Mouse (Mus musculus) heart, embryonic 14.5 days (tissue): Measurements from ENCODE around the gene Safb. TPM values are rescaled to one million over a fixed set of nuclear protein-coding genes. Genes with fewer than 3 reads are reported as not detected.
A peak's percentile ranks its signal among the peaks of the same experiment; 100 is the strongest.

ENCODE experiments used
- ATAC-seq: fragments of 200-750 bp; cut with Nextera tagmentation; 2 replicates; pipeline ENCODE4 v1.8.0; 2017; ENCODE audit warnings: low read depth, moderate TSS enrichment; ENCODE audit not compliant: insufficient number of reproducible peaks, insufficient read depth, low FRiP score
- H3K27ac ChIP-seq, 2 experiments: fragments of 200-500 bp in 1 of 2; fragments of 300-500 bp in 1 of 2; sonication (generic) in 1 of 2; replicated peaks in 1 of 2; 2 replicates each; pipeline ENCODE4 v1.5.1; 2012 to 2014; ENCODE audit warnings: low read depth in 2 of 2, low read length in 2 of 2, control low read depth in 1 of 2, mild to moderate bottlenecking in 1 of 2, mixed read lengths in 1 of 2; ENCODE audit not compliant: control insufficient read depth in 1 of 2, insufficient read depth in 1 of 2
- H3K27me3 ChIP-seq: fragments of 300-500 bp; sonication (generic); 2 replicates; pipeline ENCODE4 v1.6.1; 2014; ENCODE audit warnings: mild to moderate bottlenecking, low read length, control low read depth; ENCODE audit not compliant: control insufficient read depth, insufficient read depth
- H3K36me3 ChIP-seq: fragments of 300-500 bp; sonication (generic); 2 replicates; pipeline ENCODE4 v1.6.1; 2014; ENCODE audit warnings: mild to moderate bottlenecking, control low read depth, low read length, mixed read lengths; ENCODE audit not compliant: control insufficient read depth, insufficient read depth
- H3K4me1 ChIP-seq, 2 experiments: fragments of 200-500 bp in 1 of 2; fragments of 300-500 bp in 1 of 2; sonication (generic) in 1 of 2; 2 replicates each; pipeline ENCODE4 v1.6.1; 2012 to 2014; ENCODE audit warnings: low read length in 2 of 2, control low read depth in 1 of 2, mixed read lengths in 1 of 2; ENCODE audit not compliant: control insufficient read depth in 2 of 2, insufficient read depth in 2 of 2
- H3K4me2 ChIP-seq: fragments of 300-500 bp; sonication (generic); 2 replicates; pipeline ENCODE4 v1.6.1; 2014; ENCODE audit warnings: mild to moderate bottlenecking, low read length
- H3K4me3 ChIP-seq, 2 experiments: fragments of 200-500 bp in 1 of 2; fragments of 300-500 bp in 1 of 2; sonication (generic) in 1 of 2; 2 replicates each; pipeline ENCODE4 v1.5.1; 2012 to 2014; ENCODE audit warnings: low read length in 2 of 2, mild to moderate bottlenecking in 2 of 2, control low read depth in 1 of 2, low read depth in 1 of 2, moderate library complexity in 1 of 2; ENCODE audit not compliant: control insufficient read depth in 1 of 2, insufficient read depth in 1 of 2
- H3K9ac ChIP-seq: fragments of 300-500 bp; sonication (generic); 2 replicates; pipeline ENCODE4 v1.6.1; 2014; ENCODE audit warnings: mild to moderate bottlenecking, low read length
- H3K9me3 ChIP-seq: fragments of 300-500 bp; sonication (generic); 2 replicates; pipeline ENCODE4 v1.6.1; 2016; ENCODE audit warnings: low read length, control low read depth; ENCODE audit not compliant: control insufficient read depth
- WGBS: fragments of 180-500 bp; shearing (Covaris S2); extraction: QIAGEN DNeasy Blood & Tissue Kit; methylation state at CpG from one replicate; pipeline ENCODE4 v1.1.7; 2014; 5-methylcytosine and 5-hydroxymethylcytosine counted together
- polyA plus RNA-seq: library from polyadenylated mRNA; unstranded; fragments of >200 nt; fragmentation: Nextera tagmentation; extraction: Ambion mirVana; gene quantifications from 2 replicates; pipeline ENCODE4 v1.2.1, GENCODE M21; 2014

The Safb gene
- polyA plus RNA-seq, 1 experiment from 2014 or later: 52.9 TPM

GRCm38 (mm10) chr17:56551841-56552581, 32.6 kb upstream of the Safb start:
- Histone ChIP-seq H3K36me3 (no peaks in the 10 kb centered on the region), H3K9ac (no peak overlapping the region), H3K27ac (no peak overlapping the region), H3K4me1 (peaks cover 1 to 4% of the 10 kb centered on the region in 2 experiments; a peak in 2 of 4 replicates), H3K4me2 (no peak overlapping the region), H3K27me3 (no peaks in the 10 kb centered on the region), H3K9me3 (no peaks in the 10 kb centered on the region), H3K4me3 (no peak overlapping the region)
- 79% methylated on average over 6 of the region's 6 CpGs for WGBS
- ATAC-seq: no peak

- no peak overlapping the region for H3K27ac ChIP-seq
- 58% methylated on average over 5 of the region's 5 CpGs for WGBS
- no peak overlapping the region for H3K9ac ChIP-seq
- H3K9me3 ChIP-seq: no peaks in the 10 kb centered on the region
- H3K4me3 ChIP-seq: no peak overlapping the region
- no peak for ATAC-seq
- no peaks in the 10 kb centered on the region for H3K27me3 ChIP-seq
- H3K4me1 ChIP-seq: no peaks in the 10 kb centered on the region
- no peaks in the 10 kb centered on the region for H3K36me3 ChIP-seq
- no peak overlapping the region for H3K4me2 ChIP-seq
Observed at GRCm38 (mm10) chr17:56552781-56553363, 31.8 kb upstream of the Safb start.

GRCm38 (mm10) chr17:56554122-56554551, 30.5 kb upstream of the Safb start, which contains the start of gene Gm20219:
Gene Gm20219 (minus strand): TSS chr17:56554387.
- WGBS: 70% methylated on average over 20 of the region's 20 CpGs

GRCm38 (mm10) chr17:56558448-56558847, 26.2 kb upstream of the Safb start:
- Histone ChIP-seq H3K4me1 (no peaks in the 10 kb centered on the region), H3K4me3 (no peak overlapping the region), H3K9ac (no peak overlapping the region), H3K9me3 (no peaks in the 10 kb centered on the region), H3K27me3 (no peaks in the 10 kb centered on the region), H3K27ac (no peak overlapping the region), H3K36me3 (peaks cover 30% of the 10 kb centered on the region), H3K4me2 (no peak overlapping the region)
- WGBS: 17% methylated on average over 3 of the region's 3 CpGs
- ATAC-seq: peak; percentile 64

More at GRCm38 (mm10) chr17:56554122-56554551, 30.5 kb upstream of the Safb start, which contains the start of gene Gm20219:
- H3K27ac ChIP-seq: no peak within 1 kb of the TSS
- no peak for ATAC-seq
- no peaks in the 10 kb centered on the region for H3K9me3 ChIP-seq
- no peaks in the 10 kb centered on the region for H3K4me1 ChIP-seq
- no peaks in the 10 kb centered on the region for H3K27me3 ChIP-seq
- no peak within 1 kb of the TSS for H3K9ac ChIP-seq
- H3K4me2 ChIP-seq: no peak within 1 kb of the TSS
- no peak within 1 kb of the TSS for H3K4me3 ChIP-seq
- H3K36me3 ChIP-seq: no peaks in the 10 kb centered on the region

GRCm38 (mm10) chr17:56559386-56559785, 25.2 kb upstream of the Safb start:
- H3K9ac ChIP-seq: no peak overlapping the region
- no peaks in the 10 kb centered on the region for H3K27me3 ChIP-seq
- no peak for ATAC-seq
- 64% methylated on average over 3 of the region's 3 CpGs for WGBS
- no peak overlapping the region for H3K4me3 ChIP-seq
- no peaks in the 10 kb centered on the region for H3K9me3 ChIP-seq
- no peak overlapping the region for H3K4me2 ChIP-seq
- no peaks in the 10 kb centered on the region for H3K4me1 ChIP-seq
- H3K36me3 ChIP-seq: peaks cover 40% of the 10 kb centered on the region
- no peak overlapping the region for H3K27ac ChIP-seq

GRCm38 (mm10) chr17:56560131-56560530, 24.5 kb upstream of the Safb start:
- no peak overlapping the region for H3K4me2 ChIP-seq
- no peak overlapping the region for H3K27ac ChIP-seq
- no peaks in the 10 kb centered on the region for H3K27me3 ChIP-seq
- H3K36me3 ChIP-seq: peaks cover 47% of the 10 kb centered on the region
- no peak overlapping the region for H3K4me3 ChIP-seq
- no peak overlapping the region for H3K9ac ChIP-seq
- 50% methylated on average over 1 of the region's 1 CpGs for WGBS
- no peak for ATAC-seq
- no peaks in the 10 kb centered on the region for H3K4me1 ChIP-seq
- no peaks in the 10 kb centered on the region for H3K9me3 ChIP-seq

GRCm38 (mm10) chr17:56561866-56562265, 22.8 kb upstream of the Safb start:
- Histone ChIP-seq H3K4me3 (no peak overlapping the region), H3K9me3 (no peaks in the 10 kb centered on the region), H3K36me3 (peaks cover 65% of the 10 kb centered on the region), H3K4me1 (no peaks in the 10 kb centered on the region), H3K9ac (no peak overlapping the region), H3K27me3 (no peaks in the 10 kb centered on the region), H3K4me2 (no peak overlapping the region), H3K27ac (no peak overlapping the region)
- no peak for ATAC-seq
- 89% methylated on average over 2 of the region's 2 CpGs for WGBS
